Mouse (Mus musculus) left cerebral cortex, adult 9 months (tissue): ENCODE measurements around the gene Gdpgp1.

Experiments used
- DNase-seq, 2 experiments: peaks; one replicate each; pipeline ENCODE4 v3.0.0; 2022; ENCODE audit warnings: low spot score in 2 of 2

The Gdpgp1 gene

GRCm38 (mm10) chr7:80232489-80233029 is at the start of gene Gdpgp1, which contains the start of gene Cib1:
Gdpgp1 (plus strand) TSS chr7:80232865.
Cib1 (minus strand) TSS chr7:80232813.
- DNase-seq = peak; percentile 87 to 95

- no peak for DNase-seq
These were observed 49.2 kb upstream of the Gdpgp1 start for GRCm38 (mm10) chr7:80183466-80183865.

GRCm38 (mm10) chr7:80183969-80184368 is 48.7 kb upstream of the Gdpgp1 start:
- no peak for DNase-seq

- no peak for DNase-seq
These were observed 48.1 kb upstream of the Gdpgp1 start for GRCm38 (mm10) chr7:80184551-80184950.

GRCm38 (mm10) chr7:80184968-80185367 is 47.7 kb upstream of the Gdpgp1 start:
- DNase-seq = no peak

- DNase-seq = no peak
These were observed 46.6 kb upstream of the Gdpgp1 start for GRCm38 (mm10) chr7:80186021-80186420.

GRCm38 (mm10) chr7:80186531-80187296 is 46.0 kb upstream of the Gdpgp1 start, which contains the start of gene Sema4b:
Sema4b (plus strand) TSS chr7:80186841.
- DNase-seq = peak; percentile 91 to 94

- DNase-seq = no peak
These were observed 45.2 kb upstream of the Gdpgp1 start for GRCm38 (mm10) chr7:80187501-80187900.

- DNase-seq = no peak
These were observed 44.0 kb upstream of the Gdpgp1 start for GRCm38 (mm10) chr7:80188579-80189125.

- DNase-seq = no peak
These were observed 43.3 kb upstream of the Gdpgp1 start for GRCm38 (mm10) chr7:80189147-80189933.

GRCm38 (mm10) chr7:80191455-80191854 is 41.2 kb upstream of the Gdpgp1 start:
- no peak for DNase-seq

- peak in 1 of 2 experiments; percentile 49 for DNase-seq
These were observed 40.2 kb upstream of the Gdpgp1 start for GRCm38 (mm10) chr7:80192226-80193061.

- DNase-seq = no peak
These were observed 38.5 kb upstream of the Gdpgp1 start for GRCm38 (mm10) chr7:80193941-80194739.

- DNase-seq = no peak
These were observed 37.5 kb upstream of the Gdpgp1 start for GRCm38 (mm10) chr7:80195146-80195545.

- no peak for DNase-seq
These were observed 36.9 kb upstream of the Gdpgp1 start for GRCm38 (mm10) chr7:80195576-80196263.

GRCm38 (mm10) chr7:80197371-80197770 is 35.3 kb upstream of the Gdpgp1 start:
- no peak for DNase-seq

GRCm38 (mm10) chr7:80197941-80198778 is 34.5 kb upstream of the Gdpgp1 start:
- peak; percentile 69 to 80 for DNase-seq

- DNase-seq = no peak
These were observed 33.8 kb upstream of the Gdpgp1 start for GRCm38 (mm10) chr7:80198863-80199262.

- no peak for DNase-seq
These were observed 33.4 kb upstream of the Gdpgp1 start for GRCm38 (mm10) chr7:80199286-80199685.
